Mouse (Mus musculus) heart, postnatal 0 days (tissue): ENCODE measurements around the gene Galns. TPM values are rescaled to one million over a fixed set of nuclear protein-coding genes. Genes with fewer than 3 reads are reported as not detected.
A peak's percentile ranks its signal among the peaks of the same experiment; 100 is the strongest.

Experiments used
- ATAC-seq: fragments of 200-750 bp; cut with Nextera tagmentation; 2 replicates; pipeline ENCODE4 v1.8.0; 2017; ENCODE audit warnings: low read depth, moderate number of reproducible peaks, moderate library complexity; ENCODE audit not compliant: insufficient read depth
- DNase-seq: peaks from one replicate; pipeline ENCODE4 v3.0.0-alpha.2; 2016; ENCODE audit warnings: low spot score
- H3K27ac ChIP-seq: fragments of 300-500 bp; sonication (generic); 2 replicates; pipeline ENCODE4 v1.5.1; 2014; ENCODE audit warnings: low read depth, mild to moderate bottlenecking
- H3K27me3 ChIP-seq: fragments of 300-500 bp; sonication (generic); 2 replicates; pipeline ENCODE4 v1.6.1; 2014; ENCODE audit warnings: low read length, mixed read lengths; ENCODE audit not compliant: control insufficient read depth, insufficient read depth
- H3K36me3 ChIP-seq: fragments of 300-500 bp; sonication (generic); replicated peaks from 2 replicates; pipeline ENCODE4 v1.6.1; 2014; ENCODE audit warnings: low read length, mixed read lengths; ENCODE audit not compliant: control insufficient read depth, insufficient read depth
- H3K4me1 ChIP-seq: fragments of 300-500 bp; sonication (generic); 2 replicates; pipeline ENCODE4 v1.6.1; 2014; ENCODE audit warnings: antibody characterized with exemption; ENCODE audit not compliant: control insufficient read depth, insufficient read depth
- H3K4me2 ChIP-seq: fragments of 300-500 bp; sonication (generic); 2 replicates; pipeline ENCODE4 v1.6.1; 2014; ENCODE audit warnings: low read depth, mild to moderate bottlenecking, low read length, moderate library complexity
- H3K4me3 ChIP-seq: fragments of 300-500 bp; sonication (generic); 2 replicates; pipeline ENCODE4 v1.5.1; 2014; ENCODE audit warnings: low read depth, low read length
- H3K9ac ChIP-seq: fragments of 300-500 bp; sonication (generic); replicated peaks from 2 replicates; pipeline ENCODE4 v1.6.1; 2014; ENCODE audit warnings: low read depth, low read length, mixed read lengths
- H3K9me3 ChIP-seq: fragments of 300-500 bp; sonication (generic); replicated peaks from 2 replicates; pipeline ENCODE4 v1.6.1; 2016; ENCODE audit warnings: low read length; ENCODE audit not compliant: control insufficient read depth
- CTCF ChIP-seq: IDR thresholded peaks from 2 replicates; pipeline ENCODE4 v1.5.1; 2016; ENCODE audit warnings: antibody characterized with exemption, control low read depth, low read depth
- EP300 ChIP-seq: IDR thresholded peaks from 2 replicates; pipeline ENCODE4 v1.6.1; 2016; ENCODE audit warnings: antibody characterized with exemption, low read depth
- WGBS: fragments of 180-500 bp; shearing (Covaris S2); extraction: QIAGEN DNeasy Blood & Tissue Kit; methylation state at CpG from one replicate; pipeline ENCODE4 v1.1.7; 2014; 5-methylcytosine and 5-hydroxymethylcytosine counted together
- polyA plus RNA-seq: library from polyadenylated mRNA; unstranded; fragments of >200 nt; fragmentation: Nextera tagmentation; extraction: Ambion mirVana; gene quantifications from 2 replicates; pipeline ENCODE4 v1.2.1, GENCODE M21; 2015
- total RNA-seq: library from RNA; depleted of rRNA; stranded (reverse); fragments of >200 nt; gene quantifications from 2 replicates; pipeline ENCODE4 v1.2.3, GENCODE M21; 2014; ENCODE audit warnings: low replicate concordance

Gene Galns
- total and polyA plus RNA-seq, 2 experiments from 2014 or later: 7.2 to 11.6 TPM

DNA sequence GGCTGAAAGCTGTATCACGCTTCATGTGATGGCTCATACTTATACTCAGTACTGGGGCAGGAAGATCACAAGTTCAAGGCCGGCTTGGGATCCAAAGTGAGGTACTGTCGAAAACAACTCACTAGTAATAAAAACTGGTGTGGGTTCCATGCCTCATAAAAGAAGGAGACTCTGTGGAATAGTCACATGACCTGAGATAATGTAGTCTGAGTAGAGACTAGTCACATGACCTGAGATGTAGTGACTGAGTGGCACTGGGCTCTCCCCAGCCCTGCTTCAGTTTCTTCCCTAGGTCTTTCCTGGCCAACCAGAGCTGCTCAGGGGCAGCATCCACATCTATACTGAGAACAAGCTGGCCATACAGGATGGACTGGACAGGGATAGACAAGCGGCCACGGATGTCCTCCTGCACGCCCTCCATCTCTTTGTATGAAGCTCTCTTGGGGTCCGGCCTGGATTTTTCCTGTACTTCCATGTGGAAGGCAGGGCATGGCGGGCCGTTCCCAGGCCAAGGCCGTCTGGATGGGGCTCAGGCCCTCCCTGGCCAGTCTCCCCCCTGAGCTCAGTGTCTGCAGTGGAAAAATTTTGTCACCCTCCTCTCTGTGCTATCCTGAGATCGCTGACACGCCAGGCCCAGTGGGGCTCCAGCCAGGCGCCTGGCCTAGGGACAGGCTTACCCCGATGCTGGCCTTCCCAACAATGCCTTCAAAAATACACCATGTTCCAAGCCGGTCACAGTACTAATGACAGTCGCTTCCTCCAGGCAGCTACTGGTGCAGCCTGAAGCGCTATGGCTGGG, 12.8 kb upstream of the Galns start:
- no peak overlapping the region for H3K9ac ChIP-seq
- TF ChIP-seq CTCF: no peak
- TF ChIP-seq EP300: no peak
- 65% methylated on average over 17 of the region's 17 CpGs for WGBS
- H3K9me3 ChIP-seq: no peaks in the 10 kb centered on the region
- 0 out of 2 replicates have a peak, but pooled peaks cover 4% of the 10 kb centered on the region for H3K27me3 ChIP-seq
- DNase-seq (no peak), ATAC-seq (peak; percentile 50)
- H3K36me3 ChIP-seq: no peaks in the 10 kb centered on the region
- no peak overlapping the region for H3K27ac ChIP-seq
- no peak overlapping the region for H3K4me2 ChIP-seq
- no peaks in the 10 kb centered on the region for H3K4me1 ChIP-seq
- no peak overlapping the region for H3K4me3 ChIP-seq

DNA sequence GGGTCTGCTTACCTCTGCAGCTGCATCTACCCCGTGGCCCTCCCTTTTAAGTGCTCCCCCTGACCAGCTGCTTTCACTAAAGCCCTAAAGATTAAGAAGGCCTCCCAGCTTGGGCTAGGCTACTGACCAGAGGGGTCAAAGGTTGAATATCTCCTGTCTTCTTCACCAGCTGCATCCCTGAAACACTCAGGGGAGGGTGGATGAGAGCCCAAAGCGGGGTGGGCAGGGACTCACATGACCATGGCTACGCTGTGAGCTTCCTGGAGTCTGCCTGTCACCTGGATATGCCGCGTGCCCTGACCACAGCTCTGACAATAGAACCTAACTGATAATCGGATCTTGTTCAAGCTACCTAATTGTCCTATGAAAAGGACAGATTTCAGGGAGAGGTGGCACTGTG, 11.5 kb upstream of the Galns start, which contains the start of gene Pabpn1l:
Gene Pabpn1l, minus strand, starts transcription at position 13 of the 400 bp plus-strand sequence.
- H3K27ac ChIP-seq: no peak within 1 kb of the TSS
- H3K9me3 ChIP-seq: no peaks in the 10 kb centered on the region
- ATAC-seq (no peak), DNase-seq (no peak)
- no peak within 1 kb of the TSS for H3K4me3 ChIP-seq
- H3K9ac ChIP-seq: no peak within 1 kb of the TSS
- no peaks in the 10 kb centered on the region for H3K36me3 ChIP-seq
- 0 out of 2 replicates have a peak, but pooled peaks cover 4% of the 10 kb centered on the region for H3K27me3 ChIP-seq
- WGBS: 70% methylated on average over 6 of the region's 6 CpGs
- no peaks in the 10 kb centered on the region for H3K4me1 ChIP-seq
- H3K4me2 ChIP-seq: no peak within 1 kb of the TSS
- no peak for TF ChIP-seq CTCF
- TF ChIP-seq EP300: no peak

DNA sequence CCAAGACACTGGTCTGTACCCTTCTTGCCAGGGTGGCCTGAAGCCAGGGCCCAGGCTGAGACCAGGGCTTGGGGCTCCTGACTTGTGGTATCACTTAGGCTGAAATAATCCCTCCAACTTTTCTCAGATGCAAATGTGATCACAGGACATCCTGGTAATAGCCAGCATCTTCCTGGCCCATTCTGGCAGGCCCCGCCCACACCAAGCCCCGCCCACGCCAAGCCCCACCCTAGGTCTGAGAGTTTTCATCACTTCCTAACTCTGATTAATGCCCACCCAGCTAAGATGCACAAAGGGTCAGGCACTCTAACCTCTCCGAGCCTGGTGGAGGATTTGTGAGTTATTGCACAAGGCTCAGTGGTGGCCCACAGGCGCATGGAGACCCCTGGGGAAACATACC, 9.2 kb upstream of the Galns start:
- DNase-seq (no peak), ATAC-seq (no peak)
- Histone ChIP-seq H3K9ac (no peak overlapping the region), H3K27ac (no peak overlapping the region), H3K36me3 (0 out of 2 replicates have a peak, but pooled peaks cover 3% of the 10 kb centered on the region), H3K27me3 (no peaks in the 10 kb centered on the region), H3K4me1 (no peaks in the 10 kb centered on the region), H3K4me2 (no peak overlapping the region), H3K4me3 (no peak overlapping the region), H3K9me3 (no peaks in the 10 kb centered on the region)
- 25% methylated on average over 5 of the region's 5 CpGs for WGBS
- TF ChIP-seq EP300: no peak
- TF ChIP-seq CTCF: no peak

DNA sequence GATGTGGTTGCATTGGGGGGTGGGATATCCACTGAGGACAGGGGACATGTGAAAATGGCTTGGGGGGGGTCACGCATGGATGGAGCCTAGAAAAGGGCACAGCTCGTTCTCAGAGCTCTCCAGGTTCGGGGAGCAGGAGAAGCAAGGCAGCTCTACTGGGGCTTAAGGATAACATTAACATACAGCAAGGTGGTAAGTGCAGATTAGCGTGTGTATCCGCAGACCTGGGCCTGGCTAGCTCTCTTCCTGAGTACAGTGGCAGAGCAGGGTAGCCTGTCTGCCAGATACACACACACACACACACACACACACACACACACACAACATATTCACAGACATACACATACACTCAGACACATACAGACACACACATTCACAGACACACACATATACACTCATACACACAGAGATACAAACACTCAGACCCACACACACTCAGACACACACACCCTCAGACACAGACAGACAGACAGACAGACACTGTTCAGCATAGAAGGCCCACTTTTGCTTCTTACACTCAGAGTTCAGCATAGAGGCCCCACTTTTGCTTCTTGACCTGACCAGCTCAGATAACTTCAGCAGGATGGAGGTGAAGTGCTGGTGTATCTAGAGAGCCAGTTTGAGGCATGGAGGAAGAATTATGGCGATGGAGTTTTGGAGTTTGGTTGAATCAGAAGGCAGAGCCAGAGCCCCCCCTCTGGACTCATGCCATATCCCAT, 7.6 kb upstream of the Galns start:
- ATAC-seq (no peak), DNase-seq (no peak)
- Histone ChIP-seq H3K4me3 (no peak overlapping the region), H3K27me3 (no peaks in the 10 kb centered on the region), H3K27ac (no peak overlapping the region), H3K4me2 (no peak overlapping the region), H3K4me1 (no peaks in the 10 kb centered on the region), H3K9ac (no peak overlapping the region), H3K36me3 (0 out of 2 replicates have a peak, but pooled peaks cover 9% of the 10 kb centered on the region), H3K9me3 (no peaks in the 10 kb centered on the region)
- TF ChIP-seq EP300 (no peak), CTCF (no peak)
- 72% methylated on average over 6 of the region's 6 CpGs for WGBS

DNA sequence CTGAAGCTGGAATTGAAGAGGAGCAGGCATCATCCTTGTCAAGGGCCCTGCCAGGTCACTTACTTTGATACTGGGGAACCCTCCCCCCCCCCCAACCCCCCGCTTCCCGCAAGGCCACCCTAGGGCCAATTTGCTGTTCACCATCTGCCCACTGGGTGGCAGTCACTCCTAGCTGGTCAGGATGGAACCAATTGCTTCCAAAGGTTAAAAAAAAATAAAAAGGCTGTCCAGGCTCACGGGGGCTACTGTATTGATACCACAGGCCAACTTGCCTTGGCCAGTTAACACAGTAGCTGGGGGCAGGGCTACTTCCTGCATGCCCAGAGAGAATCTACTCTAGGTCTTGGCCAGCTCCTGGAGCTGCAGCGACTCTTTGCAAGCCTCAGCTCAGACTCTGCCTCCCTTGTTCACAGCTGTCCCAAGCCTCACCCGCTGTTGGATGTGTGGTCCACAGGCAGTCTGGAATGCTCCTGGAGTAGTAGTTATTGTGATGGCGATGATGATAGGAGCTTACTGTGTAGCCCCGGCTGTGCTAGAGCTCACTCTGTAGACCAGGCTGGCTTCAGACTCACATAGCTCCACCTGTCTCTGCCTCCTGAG, 6.8 kb upstream of the Galns start:
- peak; percentile 38 for ATAC-seq
- peak; percentile 78 for TF ChIP-seq CTCF
- TF ChIP-seq EP300: no peak
- Histone ChIP-seq H3K4me1 (no peaks in the 10 kb centered on the region), H3K4me3 (no peak overlapping the region), H3K9ac (no peak overlapping the region), H3K27me3 (no peaks in the 10 kb centered on the region), H3K27ac (no peak overlapping the region), H3K4me2 (no peak overlapping the region), H3K9me3 (no peaks in the 10 kb centered on the region), H3K36me3 (0 out of 2 replicates have a peak, but pooled peaks cover 9% of the 10 kb centered on the region)
- 33% methylated on average over 5 of the region's 7 CpGs for WGBS
- peak; percentile 73 for DNase-seq
